Mouse (Mus musculus) myocyte (in vitro differentiated cells): ENCODE data around the gene Slc5a11.

Source experiments
- POLR2A ChIP-seq: IDR thresholded peaks from one replicate; pipeline ENCODE4 v1.6.1; 2011; ENCODE audit warnings: low read depth, mild to moderate bottlenecking, control low read depth, moderate library complexity; ENCODE audit not compliant: insufficient read length
- POLR2AphosphoS2 ChIP-seq: IDR thresholded peaks from one replicate; pipeline ENCODE4 v1.6.1; 2011; ENCODE audit warnings: low read depth, control low read depth; ENCODE audit not compliant: insufficient read length
- REST ChIP-seq: IDR thresholded peaks from one replicate; pipeline ENCODE4 v1.6.1; 2011; ENCODE audit warnings: mild to moderate bottlenecking, control low read depth, moderate library complexity; ENCODE audit not compliant: insufficient read depth, insufficient read length
- TCF12 ChIP-seq: IDR thresholded peaks from one replicate; pipeline ENCODE4 v1.6.1; 2011; ENCODE audit warnings: mild to moderate bottlenecking, control low read depth; ENCODE audit not compliant: poor library complexity, insufficient read depth, severe bottlenecking
- USF1 ChIP-seq: IDR thresholded peaks from one replicate; pipeline ENCODE4 v1.6.1; 2011; ENCODE audit warnings: low read depth, mild to moderate bottlenecking, control low read depth, moderate library complexity

DNA sequence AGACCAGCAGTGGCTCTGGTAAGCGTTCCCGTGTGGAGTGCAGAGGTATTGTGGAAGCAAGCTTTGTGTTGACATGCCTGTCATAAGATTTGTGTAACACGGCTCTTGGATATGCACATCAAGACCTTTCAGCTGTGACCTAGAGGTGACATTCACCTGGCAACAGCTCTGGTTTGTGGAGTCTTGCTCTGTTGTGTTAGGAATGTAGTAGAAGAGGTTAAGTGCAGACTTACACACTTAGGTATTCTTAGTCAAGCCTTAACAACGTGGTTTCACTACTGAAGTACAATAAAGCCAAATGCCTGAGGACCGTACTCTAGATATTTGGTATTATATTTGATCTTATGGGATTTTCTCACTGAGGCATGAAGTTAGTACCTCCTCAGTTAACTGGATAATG lies 42.5 kb upstream of the Slc5a11 start:
- TF ChIP-seq TCF12 (no peak), POLR2AphosphoS2 (no peak), USF1 (no peak), POLR2A (no peak), REST (no peak)
